Mouse (Mus musculus): ENCODE results near the gene Cpne4.

Gene Cpne4

DNA sequence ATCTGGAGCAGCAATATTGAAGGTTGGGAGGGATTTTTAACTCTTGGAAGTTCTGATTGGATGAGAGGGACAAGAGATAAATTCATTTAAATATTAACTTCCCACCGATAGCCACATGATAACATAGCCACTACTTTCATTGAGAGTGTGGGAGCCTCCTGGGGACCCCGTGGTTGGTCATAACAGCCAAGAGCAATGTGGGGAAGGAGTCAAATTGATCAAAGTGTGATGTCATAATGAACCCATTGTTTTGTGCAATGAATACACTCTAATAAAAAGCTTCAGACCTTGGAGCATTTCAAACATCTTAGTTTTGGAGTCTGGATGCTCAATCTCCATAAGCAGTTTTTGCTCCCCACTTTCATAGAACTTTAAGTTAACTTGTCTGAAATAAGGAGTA is at the start of gene Cpne4:
Gene Cpne4 (plus strand): TSS at position 301 of the 400 bp plus-strand sequence.
- no peak for DNase-seq (ENCODE audit: low spot score in 2 of 2)

DNA sequence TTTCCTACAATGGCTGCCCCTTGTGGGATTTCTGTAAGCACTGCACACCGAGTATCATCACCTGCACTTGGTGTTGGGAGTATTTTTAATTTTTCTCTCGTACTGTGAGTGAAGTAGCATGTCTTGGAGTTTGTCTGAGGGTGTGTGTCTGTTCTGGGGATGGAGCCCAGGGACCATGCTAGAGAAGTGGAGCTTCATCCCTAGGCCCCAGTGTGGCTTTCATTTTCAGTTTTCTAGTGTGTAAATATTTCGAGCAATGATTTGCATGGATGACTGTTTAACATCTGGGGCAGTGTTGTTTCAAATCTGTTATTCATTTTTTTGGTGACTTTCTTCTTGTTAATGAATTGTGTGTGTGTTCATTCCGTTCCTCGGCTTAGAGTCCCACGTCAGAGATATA is 31.9 kb upstream of the Cpne4 start:
- no peak for DNase-seq (ENCODE audit: low spot score in 2 of 2)

- DNase-seq (ENCODE audit: low spot score in 2 of 2): peak in 1 of 2 experiments; percentile 15
These were observed 11.6 kb upstream of the Cpne4 start for GRCm38 (mm10) chr9:104535508-104535907.

- no peak for DNase-seq (ENCODE audit: low spot score in 2 of 2)
These were observed 18.7 kb downstream of the Cpne4 start for GRCm38 (mm10) chr9:104565815-104566214.

DNA sequence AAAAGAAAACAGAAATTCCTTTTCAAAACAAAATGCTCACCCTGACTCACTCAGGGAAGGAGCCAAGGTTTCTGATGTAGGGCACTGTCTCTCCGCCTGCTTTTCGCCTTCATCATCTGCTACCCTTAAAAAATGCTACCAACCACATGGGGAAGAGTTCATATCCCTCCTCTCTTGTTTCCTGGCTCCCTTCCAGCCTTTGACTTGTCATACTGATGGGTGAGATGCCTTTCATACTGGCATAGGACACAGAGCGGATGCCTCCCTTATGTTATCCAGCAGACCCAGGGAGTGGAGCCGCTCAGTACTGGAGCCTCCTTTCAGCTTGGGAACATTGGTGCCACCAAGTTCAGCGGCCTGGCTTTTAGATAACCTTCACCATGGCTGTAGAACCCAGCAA is 19.4 kb downstream of the Cpne4 start:
- no peak for DNase-seq (ENCODE audit: low spot score in 2 of 2)

DNA sequence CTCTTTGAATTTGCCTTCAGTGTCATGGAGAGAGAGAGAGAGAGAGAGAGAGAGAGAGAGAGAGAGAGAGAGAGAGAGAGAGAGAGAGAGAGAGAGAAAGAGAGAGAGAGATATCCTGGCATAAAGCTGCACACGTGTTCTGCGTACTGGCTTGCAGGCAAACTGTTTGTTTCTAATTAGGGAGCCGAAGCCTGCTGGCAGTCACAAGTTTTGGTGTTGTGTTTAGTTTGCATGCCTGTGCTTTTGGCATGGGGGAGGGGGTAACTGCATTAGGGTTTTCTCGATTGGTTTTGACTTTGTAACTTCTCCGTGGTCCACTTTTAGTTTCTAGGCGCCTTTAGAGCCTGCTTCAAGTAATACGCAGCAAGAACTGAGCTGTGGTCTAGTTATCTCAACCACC is 20.0 kb downstream of the Cpne4 start:
- no peak for DNase-seq (ENCODE audit: low spot score in 2 of 2)

GRCm38 (mm10) chr9:104569480-104570167 is 22.5 kb downstream of the Cpne4 start:
- DNase-seq (ENCODE audit: low spot score in 2 of 2): peak; percentile 77 to 83

DNA sequence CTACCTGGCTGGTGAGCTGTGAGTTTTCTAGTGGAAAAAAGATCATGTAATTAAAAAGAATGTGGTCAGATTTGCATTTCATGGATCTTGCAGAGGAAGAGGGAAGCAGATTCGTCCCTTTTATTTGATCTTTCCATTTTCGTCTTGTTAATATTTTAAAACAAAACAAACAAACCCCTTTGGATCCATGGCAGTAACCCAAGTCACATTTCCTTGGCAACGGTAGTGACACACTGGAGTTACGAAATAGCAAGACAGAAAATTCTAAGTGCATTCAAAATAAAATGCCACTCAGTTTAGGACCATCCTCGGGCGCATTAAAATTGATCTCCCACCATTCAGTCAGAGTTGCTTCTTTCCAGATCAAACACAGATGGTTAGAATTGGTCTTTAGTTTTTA is 25.8 kb downstream of the Cpne4 start:
- DNase-seq (ENCODE audit: low spot score in 2 of 2): no peak

DNA sequence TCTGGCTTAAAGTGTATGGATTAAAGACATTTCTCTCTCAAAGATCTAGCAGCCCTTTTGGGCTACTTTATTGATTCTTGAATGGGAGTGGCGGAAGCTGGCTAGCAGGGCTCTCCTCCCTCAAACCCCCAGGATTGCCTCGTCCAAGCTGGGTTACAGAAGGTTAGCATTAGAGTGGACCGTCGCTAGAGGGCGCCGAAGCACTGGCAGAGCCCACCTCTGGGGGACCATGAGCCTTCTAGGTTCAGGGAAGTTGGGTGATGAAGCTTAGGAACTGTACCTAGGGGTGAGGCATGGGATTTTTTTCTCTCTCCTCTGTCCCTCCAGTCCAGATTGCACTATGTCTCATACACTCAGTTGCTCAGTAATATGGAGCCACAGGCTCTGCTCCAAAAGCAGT is 27.4 kb downstream of the Cpne4 start:
- DNase-seq (ENCODE audit: low spot score in 2 of 2): peak; percentile 60 to 66

DNA sequence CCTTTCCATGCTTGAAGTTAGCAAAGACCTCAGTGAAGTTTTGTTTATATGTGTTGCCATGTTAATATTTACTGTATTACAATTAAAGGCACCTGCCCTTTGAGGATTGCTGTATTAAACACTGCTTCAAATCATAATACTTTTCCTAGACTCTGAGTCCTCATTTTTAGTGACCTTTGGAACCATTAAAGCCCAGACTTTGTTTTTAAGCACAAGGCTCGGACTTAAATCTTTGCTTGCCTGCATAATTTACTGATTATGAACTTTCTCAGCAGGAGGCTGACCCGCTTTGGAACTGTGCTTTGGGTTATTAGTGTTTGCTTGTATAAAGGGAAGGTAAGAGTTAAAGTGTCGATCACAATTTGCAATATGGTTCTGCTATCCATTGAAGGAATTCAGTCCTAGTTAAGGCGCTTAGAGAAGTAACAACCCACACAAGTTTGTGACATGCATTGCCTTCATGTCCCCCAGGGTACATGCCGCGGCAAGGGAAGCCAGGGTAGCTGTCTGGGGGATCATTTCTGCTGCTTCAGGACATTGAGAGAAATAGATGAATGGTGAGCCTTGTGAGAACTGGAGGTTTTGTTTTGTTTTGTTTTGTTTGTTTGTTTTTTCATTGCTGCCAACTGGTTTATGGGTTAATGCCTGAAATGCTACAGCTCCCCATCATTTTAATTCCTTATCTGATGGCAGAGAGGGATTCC is 35.0 kb downstream of the Cpne4 start:
- no peak for DNase-seq (ENCODE audit: low spot score in 2 of 2)

DNA sequence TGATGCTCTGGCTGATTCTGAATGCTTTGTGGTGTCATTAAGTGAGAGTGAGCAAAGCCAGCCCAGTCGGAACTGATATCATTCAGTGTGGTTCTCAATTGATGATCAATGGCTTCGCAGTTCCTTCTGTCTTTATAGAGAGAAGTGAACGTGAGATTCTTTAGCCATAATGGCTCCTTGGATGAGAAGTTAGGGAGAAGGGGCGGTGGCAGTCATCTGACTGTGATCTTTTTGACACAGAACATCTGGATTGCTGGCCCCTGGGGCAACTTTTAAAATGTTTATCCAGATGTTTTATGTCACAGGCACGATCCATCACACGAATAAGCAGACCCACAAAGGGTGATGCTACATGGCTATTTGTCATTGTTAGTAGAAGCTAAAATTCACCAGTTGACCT is 35.6 kb downstream of the Cpne4 start:
- DNase-seq (ENCODE audit: low spot score in 2 of 2): no peak

- DNase-seq (ENCODE audit: low spot score in 2 of 2): no peak
These were observed 47.5 kb downstream of the Cpne4 start for GRCm38 (mm10) chr9:104594550-104594949.

GRCm38 (mm10) chr9:104594979-104595378 is 47.9 kb downstream of the Cpne4 start:
- DNase-seq (ENCODE audit: low spot score in 2 of 2): no peak

DNA sequence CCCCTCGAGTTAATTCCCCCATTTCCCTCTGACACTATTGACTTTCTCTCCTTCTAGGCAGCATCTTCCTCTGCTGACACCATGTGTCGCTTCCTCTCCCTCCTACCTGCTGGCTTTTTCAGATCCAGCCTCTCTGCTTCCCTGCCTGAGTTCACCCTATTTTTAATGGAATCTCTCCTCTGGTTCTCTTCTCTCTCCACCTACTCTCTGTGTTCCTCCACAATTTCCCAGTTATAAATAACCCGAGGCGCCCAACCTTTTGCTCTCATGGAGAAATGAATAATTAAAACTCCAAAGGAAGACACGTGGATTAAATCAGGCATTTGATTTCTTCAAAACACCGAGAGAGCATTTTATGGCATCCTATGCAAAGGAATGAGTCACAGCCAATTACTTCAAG is 65.4 kb downstream of the Cpne4 start:
- DNase-seq (ENCODE audit: low spot score in 2 of 2): peak; percentile 23 to 46

- no peak for DNase-seq (ENCODE audit: low spot score in 2 of 2)
These were observed 69.6 kb downstream of the Cpne4 start for GRCm38 (mm10) chr9:104616691-104617090.

GRCm38 (mm10) chr9:104623564-104623963 is 76.5 kb downstream of the Cpne4 start:
- DNase-seq (ENCODE audit: low spot score in 2 of 2): no peak

DNA sequence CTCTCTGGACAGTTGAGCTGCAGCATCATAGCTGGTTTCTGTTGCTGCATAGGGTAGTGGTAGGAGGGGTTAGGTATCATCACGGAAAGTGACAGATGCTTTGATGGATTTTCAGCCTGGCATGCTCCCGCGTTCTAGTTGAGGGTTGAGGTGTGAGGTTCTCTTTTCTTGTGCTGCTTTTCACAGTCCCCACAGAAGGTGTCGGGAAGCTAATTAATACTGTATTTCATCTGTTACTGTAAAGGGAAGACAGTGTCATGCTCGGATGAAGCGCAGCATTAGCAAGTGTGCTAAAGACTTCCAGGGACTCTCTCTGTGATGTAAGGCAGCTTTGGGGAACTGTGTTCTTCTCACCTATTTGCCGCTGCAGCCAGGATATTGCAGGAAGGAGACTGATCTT is 80.7 kb downstream of the Cpne4 start:
- no peak for DNase-seq (ENCODE audit: low spot score in 2 of 2)

- no peak for DNase-seq (ENCODE audit: low spot score in 2 of 2)
These were observed 82.2 kb downstream of the Cpne4 start for GRCm38 (mm10) chr9:104629282-104629681.

- no peak for DNase-seq (ENCODE audit: low spot score in 2 of 2)
These were observed 99.4 kb downstream of the Cpne4 start for GRCm38 (mm10) chr9:104646348-104646994.

DNA sequence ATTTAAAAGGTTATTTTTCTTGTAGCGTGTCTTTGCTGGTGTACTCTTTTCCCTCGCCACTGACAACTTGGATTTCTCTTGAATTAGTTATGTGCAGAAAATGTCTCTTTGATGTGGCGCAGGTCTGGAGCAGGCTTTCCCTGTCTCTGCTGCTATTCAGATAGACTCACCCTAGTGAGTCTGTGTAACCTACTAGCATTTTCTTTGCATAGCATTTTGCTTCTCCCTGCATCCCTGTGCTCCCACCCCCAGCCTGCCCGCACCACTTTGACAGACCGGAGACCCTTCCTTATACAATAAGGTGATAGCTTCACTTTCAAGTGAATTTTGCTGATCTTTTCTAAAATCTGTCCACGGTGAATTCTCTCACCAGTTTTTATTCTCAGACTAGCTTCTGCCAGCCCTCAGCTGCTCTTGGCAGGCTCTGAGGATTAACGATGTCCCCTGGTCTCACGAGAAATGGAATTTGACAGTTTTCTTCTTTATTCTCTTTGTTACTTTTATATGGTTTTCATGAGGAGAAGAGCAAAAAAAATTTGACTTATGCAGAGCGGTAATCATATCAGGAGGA is 105.7 kb downstream of the Cpne4 start:
- no peak for DNase-seq (ENCODE audit: low spot score in 2 of 2)

DNA sequence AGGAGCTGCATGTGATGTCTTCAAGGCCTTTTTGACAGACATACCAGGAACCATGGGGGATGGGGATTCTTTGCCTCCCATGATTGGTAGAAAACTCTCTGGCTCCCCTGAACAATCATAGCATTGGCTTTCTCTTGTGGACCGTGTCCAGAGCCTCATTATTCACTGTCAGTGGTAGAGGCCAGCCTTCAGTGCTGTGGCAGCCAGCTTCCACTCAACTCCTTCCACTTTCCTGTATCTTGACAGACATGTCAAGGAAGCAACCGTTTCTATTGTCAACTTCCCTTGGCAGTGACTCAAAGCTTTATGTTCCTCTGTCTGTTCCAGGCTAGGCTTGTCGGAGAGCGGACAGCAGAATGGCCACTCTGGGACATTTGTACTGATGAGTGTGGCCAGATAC is 112.7 kb downstream of the Cpne4 start:
- DNase-seq (ENCODE audit: low spot score in 2 of 2): no peak

DNA sequence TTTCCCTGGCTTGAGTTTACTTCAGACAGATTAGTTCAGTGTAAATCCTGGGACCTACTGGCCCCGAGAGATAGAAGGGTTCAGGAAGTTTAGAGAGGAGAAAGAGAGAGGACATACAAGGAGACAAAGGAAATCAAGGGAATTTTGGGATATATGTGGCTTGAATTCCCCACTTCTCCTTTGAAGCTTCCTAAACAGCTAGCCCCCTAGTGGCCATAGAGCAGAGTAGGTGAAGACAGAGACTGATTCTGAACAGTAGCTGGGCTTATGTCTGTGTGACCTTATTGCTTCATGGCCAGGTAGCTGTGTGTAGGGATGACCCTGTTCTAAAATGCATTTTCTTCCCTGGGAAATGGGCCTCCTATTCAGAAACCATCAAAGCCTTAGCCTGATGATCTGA is 129.6 kb downstream of the Cpne4 start:
- DNase-seq (ENCODE audit: low spot score in 2 of 2): no peak

DNA sequence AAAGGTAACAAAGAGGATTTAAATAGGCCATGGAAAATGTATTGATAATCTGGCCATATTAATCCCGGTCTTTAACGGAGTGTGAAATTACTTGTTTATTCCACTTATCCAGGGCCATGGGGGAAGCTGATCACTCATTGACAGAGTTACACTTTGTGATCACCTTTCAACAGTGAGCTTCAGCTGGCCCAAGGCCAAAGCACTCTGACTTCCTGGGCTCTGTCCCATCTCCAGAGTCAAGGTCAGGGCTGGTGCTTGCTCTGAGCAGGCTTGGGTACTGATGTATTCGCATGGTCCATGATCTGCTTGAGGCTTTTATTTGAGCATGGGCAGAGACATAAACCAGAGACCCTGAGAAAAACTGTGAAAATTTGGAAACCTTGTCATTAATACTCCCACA is 131.5 kb downstream of the Cpne4 start:
- DNase-seq (ENCODE audit: low spot score in 2 of 2): no peak
